Mouse (Mus musculus) kidney, postnatal 0 days (tissue): ENCODE measurements around the gene Zfp428. TPM values are rescaled to one million over a fixed set of nuclear protein-coding genes. Genes with fewer than 3 reads are reported as not detected.
A peak's percentile ranks its signal among the peaks of the same experiment; 100 is the strongest.

ENCODE experiments used
- ATAC-seq: fragments of 200-750 bp; cut with Nextera tagmentation; replicated peaks from 2 replicates; pipeline ENCODE4 v1.8.0; 2017; ENCODE audit warnings: low read depth, moderate number of reproducible peaks, moderate TSS enrichment, moderate library complexity; ENCODE audit not compliant: low FRiP score
- DNase-seq: peaks from one replicate; pipeline ENCODE4 v3.0.0-alpha.2; 2016; ENCODE audit warnings: low spot score
- H3K27ac ChIP-seq: fragments of 300-500 bp; sonication (generic); 2 replicates; pipeline ENCODE4 v1.5.1; 2014; ENCODE audit warnings: mild to moderate bottlenecking
- H3K27me3 ChIP-seq: fragments of 300-500 bp; sonication (generic); 2 replicates; pipeline ENCODE4 v1.6.1; 2014; ENCODE audit warnings: low read length, mixed read lengths; ENCODE audit not compliant: insufficient read depth
- H3K36me3 ChIP-seq: fragments of 300-500 bp; sonication (generic); 2 replicates; pipeline ENCODE4 v1.6.1; 2014; ENCODE audit warnings: low read length, mixed read lengths; ENCODE audit not compliant: insufficient read depth
- H3K4me1 ChIP-seq: fragments of 300-500 bp; sonication (generic); replicated peaks from 2 replicates; pipeline ENCODE4 v1.6.1; 2014; ENCODE audit warnings: antibody characterized with exemption, low read length, mixed read lengths; ENCODE audit not compliant: insufficient read depth
- H3K4me2 ChIP-seq: fragments of 300-500 bp; sonication (generic); 2 replicates; pipeline ENCODE4 v1.6.1; 2014; ENCODE audit warnings: mild to moderate bottlenecking, low read length, moderate library complexity, mixed read lengths
- H3K4me3 ChIP-seq: fragments of 300-500 bp; sonication (generic); replicated peaks from 2 replicates; pipeline ENCODE4 v1.5.1; 2014; ENCODE audit warnings: low read depth, low read length
- H3K9ac ChIP-seq: fragments of 300-500 bp; sonication (generic); 2 replicates; pipeline ENCODE4 v1.6.1; 2014; ENCODE audit warnings: low read depth, low read length
- H3K9me3 ChIP-seq: fragments of 300-500 bp; sonication (generic); replicated peaks from 2 replicates; pipeline ENCODE4 v1.6.1; 2016; ENCODE audit warnings: low read length, inconsistent platforms, mixed read lengths
- CTCF ChIP-seq: IDR thresholded peaks from 2 replicates; pipeline ENCODE4 v1.5.1; 2016; ENCODE audit warnings: antibody characterized with exemption, low read depth, mild to moderate bottlenecking, moderate library complexity
- WGBS: fragments of 180-500 bp; shearing (Covaris S2); extraction: QIAGEN DNeasy Blood & Tissue Kit; methylation state at CpG from one replicate; pipeline ENCODE4 v1.1.7; 2014; 5-methylcytosine and 5-hydroxymethylcytosine counted together
- polyA plus RNA-seq: library from polyadenylated mRNA; unstranded; fragments of >200 nt; fragmentation: Nextera tagmentation; extraction: Ambion mirVana; gene quantifications from 2 replicates; pipeline ENCODE4 v1.2.1, GENCODE M21; 2015

Gene Zfp428
- polyA plus RNA-seq, 1 experiment from 2014 or later: 41.4 TPM

- Histone ChIP-seq H3K36me3 (peaks cover 13% of the 10 kb centered on the region; the same call in 1 of the 2 replicates), H3K9me3 (no peaks in the 10 kb centered on the region), H3K9ac (peak overlapping the region; percentile 86), H3K4me3 (peak overlapping the region; percentile 85), H3K4me1 (peaks cover 7% of the 10 kb centered on the region), H3K27me3 (no peaks in the 10 kb centered on the region), H3K4me2 (peak overlapping the region; percentile 74), H3K27ac (peak overlapping the region; percentile 93)
- no peak for TF ChIP-seq CTCF
- DNase-seq (peak; percentile 100), ATAC-seq (peak; percentile 99)
- under 1% methylated on average over 57 of the region's 57 CpGs for WGBS
Measured at GRCm38 (mm10) chr7:24546634-24547389, 40.0 kb downstream of the Zfp428 start.

DNA sequence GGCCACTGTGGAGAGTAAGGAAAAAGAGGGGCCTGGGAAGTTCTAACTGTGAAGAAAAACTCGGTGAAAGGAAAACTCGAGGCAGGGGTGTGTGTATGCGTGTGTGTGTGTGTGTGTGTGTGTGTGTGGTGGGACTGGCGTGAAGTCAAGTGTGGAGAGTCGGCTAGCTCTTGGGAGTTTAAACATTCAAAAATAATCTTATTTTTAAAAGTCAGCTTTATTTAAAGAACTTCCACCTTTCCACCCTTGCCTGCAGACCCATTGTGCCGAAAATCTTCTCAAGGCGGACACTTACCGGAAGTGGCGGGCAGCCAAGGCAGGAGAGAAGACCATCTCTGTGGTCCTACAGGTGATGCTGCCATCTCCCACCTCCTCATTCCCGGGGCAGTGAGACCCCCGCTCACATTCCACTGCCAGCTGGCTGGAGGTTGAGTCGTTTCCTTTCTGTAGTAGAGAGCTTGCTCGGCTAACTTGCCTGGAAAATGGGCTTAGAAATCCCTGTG lies 40.8 kb downstream of the Zfp428 start:
- Histone ChIP-seq H3K9me3 (no peaks in the 10 kb centered on the region), H3K36me3 (peaks cover 20% of the 10 kb centered on the region), H3K4me1 (peaks cover 7% of the 10 kb centered on the region), H3K27me3 (no peaks in the 10 kb centered on the region), H3K4me3 (peak overlapping the region; percentile 85), H3K27ac (peak overlapping the region; percentile 71; the same call in 1 of the 2 replicates), H3K4me2 (peak overlapping the region; percentile 74), H3K9ac (peak overlapping the region; percentile 86)
- WGBS: 19% methylated on average over 13 of the region's 13 CpGs
- DNase-seq (no peak), ATAC-seq (no peak)
- no peak for TF ChIP-seq CTCF

DNA sequence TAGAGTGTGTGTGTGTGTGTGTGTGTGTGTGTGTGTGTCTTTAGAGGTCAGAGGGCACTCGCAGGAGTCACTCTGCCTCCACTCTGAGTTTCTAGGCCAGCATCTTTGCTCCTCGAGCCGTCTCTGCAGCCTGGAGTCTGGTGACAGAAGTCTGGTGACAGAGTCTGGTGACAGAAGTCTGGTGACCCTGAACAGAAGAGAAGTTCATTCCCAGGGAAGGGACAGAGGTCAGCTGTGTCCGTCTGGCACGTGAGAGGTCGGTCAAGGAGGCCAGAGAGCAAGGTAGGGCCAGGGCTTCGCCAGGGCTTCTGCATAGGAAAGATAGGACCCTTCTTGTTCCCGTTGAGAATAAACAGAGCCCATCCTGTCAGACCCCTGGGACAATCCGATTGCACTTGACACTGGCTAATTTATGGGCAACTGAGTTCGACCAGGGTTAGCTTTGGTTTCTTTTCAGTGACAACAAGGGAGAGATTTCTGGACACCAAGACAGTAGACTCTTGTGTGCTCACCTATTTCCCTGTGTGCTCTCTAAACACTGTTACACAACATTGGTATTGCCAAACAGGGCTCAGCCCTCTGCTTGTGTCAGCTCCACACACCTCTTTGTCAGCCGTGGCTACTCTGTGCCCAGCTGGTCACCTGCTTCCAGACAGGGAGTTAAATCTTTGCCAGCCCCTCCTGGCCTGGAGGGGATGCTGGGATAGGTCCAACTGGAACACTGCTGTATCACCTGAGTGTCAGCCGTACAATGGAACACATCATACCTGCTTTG lies 45.4 kb downstream of the Zfp428 start:
- no peak for TF ChIP-seq CTCF
- 70% methylated on average over 12 of the region's 12 CpGs for WGBS
- ATAC-seq (0 out of 2 replicates have a peak, but pooled peaks have one; percentile 23), DNase-seq (no peak)
- no peak overlapping the region for H3K4me3 ChIP-seq
- peaks cover 28% of the 10 kb centered on the region for H3K36me3 ChIP-seq
- H3K4me1 ChIP-seq: peaks cover 7% of the 10 kb centered on the region; the same call in 1 of the 2 replicates
- H3K27ac ChIP-seq: no peak overlapping the region
- H3K9ac ChIP-seq: no peak overlapping the region
- H3K4me2 ChIP-seq: no peak overlapping the region
- no peaks in the 10 kb centered on the region for H3K27me3 ChIP-seq
- H3K9me3 ChIP-seq: no peaks in the 10 kb centered on the region

DNA sequence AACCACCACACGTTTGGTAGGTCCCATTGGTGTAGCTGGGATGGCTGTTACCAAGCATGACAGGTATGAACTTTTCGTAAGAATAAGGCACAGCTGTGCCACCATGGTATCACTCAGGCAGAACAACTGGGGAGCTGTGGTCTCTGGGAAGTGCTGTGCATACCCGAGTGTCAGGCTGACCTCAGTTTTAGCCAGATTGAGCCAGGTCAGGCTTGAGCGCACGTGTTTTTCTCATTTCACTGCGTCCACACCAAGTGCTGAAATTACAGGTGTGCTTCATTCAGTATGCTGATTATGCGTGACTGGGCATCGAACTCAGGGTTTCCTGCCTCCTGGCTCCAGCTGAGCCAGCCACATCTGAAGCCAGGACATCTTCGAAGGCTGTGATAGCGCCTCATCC lies 49.0 kb downstream of the Zfp428 start:
- ATAC-seq (no peak), DNase-seq (no peak)
- Histone ChIP-seq H3K4me2 (no peak overlapping the region), H3K4me1 (no peaks in the 10 kb centered on the region), H3K9me3 (no peaks in the 10 kb centered on the region), H3K27ac (peak overlapping the region; percentile 36; the same call in 1 of the 2 replicates), H3K9ac (no peak overlapping the region), H3K36me3 (peaks cover 19% of the 10 kb centered on the region), H3K27me3 (no peaks in the 10 kb centered on the region), H3K4me3 (no peak overlapping the region)
- WGBS: 70% methylated on average over 10 of the region's 10 CpGs
- TF ChIP-seq CTCF: no peak

- peaks cover 15% of the 10 kb centered on the region for H3K36me3 ChIP-seq
- no peaks in the 10 kb centered on the region for H3K9me3 ChIP-seq
- H3K4me3 ChIP-seq: no peak overlapping the region
- no peak for TF ChIP-seq CTCF
- H3K9ac ChIP-seq: no peak overlapping the region
- H3K27ac ChIP-seq: no peak overlapping the region
- 84% methylated on average over 4 of the region's 4 CpGs for WGBS
- no peaks in the 10 kb centered on the region for H3K4me1 ChIP-seq
- ATAC-seq (no peak), DNase-seq (no peak)
- no peak overlapping the region for H3K4me2 ChIP-seq
- H3K27me3 ChIP-seq: no peaks in the 10 kb centered on the region
Measured at GRCm38 (mm10) chr7:24561450-24561849, 54.6 kb downstream of the Zfp428 start.

GRCm38 (mm10) chr7:24563191-24563836 lies 56.5 kb downstream of the Zfp428 start:
- no peak overlapping the region for H3K4me2 ChIP-seq
- no peak overlapping the region for H3K9ac ChIP-seq
- H3K27me3 ChIP-seq: no peaks in the 10 kb centered on the region
- no peaks in the 10 kb centered on the region for H3K4me1 ChIP-seq
- ATAC-seq (no peak), DNase-seq (no peak)
- H3K4me3 ChIP-seq: no peak overlapping the region
- no peak for TF ChIP-seq CTCF
- no peak overlapping the region for H3K27ac ChIP-seq
- no peaks in the 10 kb centered on the region for H3K9me3 ChIP-seq
- 53% methylated on average over 8 of the region's 8 CpGs for WGBS
- peaks cover 24% of the 10 kb centered on the region for H3K36me3 ChIP-seq
